Mouse (Mus musculus) c-Kit-positive CD71-positive TER-119-negative erythroid progenitor cells, embryonic 14.5 days (primary cell): ENCODE measurements around the gene Ccn2.

Source experiments
- DNase-seq: peaks from one replicate; pipeline ENCODE4 v3.0.0-alpha.2; 2013; ENCODE audit warnings: low read depth

The Ccn2 gene

DNA sequence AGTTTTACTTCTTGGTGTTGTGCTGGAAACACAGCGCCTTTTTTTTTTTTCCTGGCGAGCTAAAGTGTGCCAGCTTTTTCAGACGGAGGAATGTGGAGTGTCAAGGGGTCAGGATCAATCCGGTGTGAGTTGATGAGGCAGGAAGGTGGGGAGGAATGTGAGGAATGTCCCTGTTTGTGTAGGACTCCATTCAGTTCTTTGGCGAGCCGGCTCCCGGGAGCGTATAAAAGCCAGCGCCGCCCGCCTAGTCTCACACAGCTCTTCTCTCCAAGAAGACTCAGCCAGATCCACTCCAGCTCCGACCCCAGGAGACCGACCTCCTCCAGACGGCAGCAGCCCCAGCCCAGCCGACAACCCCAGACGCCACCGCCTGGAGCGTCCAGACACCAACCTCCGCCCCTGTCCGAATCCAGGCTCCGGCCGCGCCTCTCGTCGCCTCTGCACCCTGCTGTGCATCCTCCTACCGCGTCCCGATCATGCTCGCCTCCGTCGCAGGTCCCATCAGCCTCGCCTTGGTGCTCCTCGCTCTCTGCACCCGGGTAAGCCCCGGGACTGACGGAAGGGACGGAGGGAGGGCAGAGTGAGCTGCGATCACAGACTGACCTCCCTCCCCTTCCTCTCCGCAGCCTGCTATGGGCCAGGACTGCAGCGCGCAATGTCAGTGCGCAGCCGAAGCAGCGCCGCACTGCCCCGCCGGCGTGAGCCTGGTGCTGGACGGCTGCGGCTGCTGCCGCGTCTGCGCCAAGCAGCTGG lies at the start of gene Ccn2:
Gene Ccn2, plus strand, starts transcription at position 193 of the 753 bp plus-strand sequence.
- no peak for DNase-seq

DNA sequence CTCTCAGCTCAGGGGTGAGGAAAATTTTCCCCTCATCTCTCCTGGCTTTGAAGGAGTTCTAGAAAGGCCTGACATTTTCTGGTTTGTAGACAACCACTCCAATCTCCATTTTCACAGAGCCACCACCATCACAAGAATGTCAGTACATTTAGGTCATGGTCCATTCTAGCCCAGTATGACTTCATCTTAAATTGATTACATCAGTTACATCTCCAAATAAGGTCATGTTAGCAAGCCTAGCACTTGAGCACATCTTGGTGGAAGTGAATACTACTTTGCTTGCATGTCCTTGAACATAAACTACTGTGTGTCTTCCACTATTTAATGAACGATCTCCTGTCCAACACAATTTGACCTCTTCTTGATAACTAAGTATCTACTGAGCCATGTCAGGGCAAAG lies 42.4 kb upstream of the Ccn2 start:
- no peak for DNase-seq

- DNase-seq, result no peak
These were observed 41.2 kb upstream of the Ccn2 start for GRCm38 (mm10) chr10:24554091-24554490.

DNA sequence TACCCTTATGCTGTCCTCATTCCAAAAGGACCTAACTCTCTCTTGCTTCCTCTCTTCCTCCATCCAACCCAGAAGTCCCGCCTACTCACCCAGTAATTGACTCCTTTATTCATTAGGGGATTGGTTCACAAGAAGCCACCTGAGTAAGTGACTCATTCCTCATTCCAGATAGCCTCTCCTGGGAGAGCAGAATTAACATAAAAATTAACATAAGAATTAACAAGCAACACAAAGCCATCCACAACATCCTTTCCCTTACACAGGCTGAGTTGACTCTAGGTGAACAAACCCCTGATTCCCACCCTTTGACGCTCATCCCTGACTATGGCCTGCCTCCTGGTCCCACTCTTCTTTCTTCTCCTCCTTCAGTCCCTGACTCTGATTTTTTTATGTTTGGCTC lies 36.9 kb upstream of the Ccn2 start:
- DNase-seq, result no peak

DNA sequence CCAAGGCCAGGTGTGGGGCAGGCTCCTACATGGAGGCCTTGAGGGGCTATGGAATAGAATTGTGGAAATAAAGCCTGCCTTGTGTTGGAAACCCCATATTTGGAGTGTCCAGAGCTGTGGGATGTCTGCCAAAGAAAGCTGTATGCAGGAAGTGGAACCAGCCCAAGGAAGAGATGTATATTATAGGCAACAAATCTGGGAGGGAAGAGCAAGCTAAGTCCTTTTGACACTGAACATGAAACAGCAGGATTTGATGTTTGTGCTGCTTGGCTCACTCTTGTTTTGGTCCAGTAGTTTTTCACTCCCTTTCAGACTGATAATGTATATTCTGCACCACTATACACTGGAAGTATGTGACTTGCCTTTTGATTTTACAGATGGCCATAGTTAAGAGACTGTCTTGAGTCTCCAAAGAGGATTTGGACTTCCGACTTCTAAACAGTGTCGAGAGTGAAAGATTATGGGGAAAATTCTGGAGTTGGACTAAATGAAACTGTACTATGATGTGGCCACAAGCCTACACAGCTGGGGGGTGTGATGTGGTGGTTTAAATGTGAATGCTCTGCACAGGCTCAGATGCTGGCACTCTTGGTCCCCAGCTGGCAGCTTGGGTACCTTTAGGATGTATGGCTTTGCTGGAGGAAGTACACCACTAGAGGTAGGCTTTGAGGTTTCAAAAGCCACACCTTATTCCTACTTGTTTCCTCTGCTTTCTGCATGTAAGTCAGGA lies 25.4 kb upstream of the Ccn2 start:
- no peak for DNase-seq

- DNase-seq, result no peak
These were observed 22.9 kb upstream of the Ccn2 start for GRCm38 (mm10) chr10:24572044-24572960.

DNA sequence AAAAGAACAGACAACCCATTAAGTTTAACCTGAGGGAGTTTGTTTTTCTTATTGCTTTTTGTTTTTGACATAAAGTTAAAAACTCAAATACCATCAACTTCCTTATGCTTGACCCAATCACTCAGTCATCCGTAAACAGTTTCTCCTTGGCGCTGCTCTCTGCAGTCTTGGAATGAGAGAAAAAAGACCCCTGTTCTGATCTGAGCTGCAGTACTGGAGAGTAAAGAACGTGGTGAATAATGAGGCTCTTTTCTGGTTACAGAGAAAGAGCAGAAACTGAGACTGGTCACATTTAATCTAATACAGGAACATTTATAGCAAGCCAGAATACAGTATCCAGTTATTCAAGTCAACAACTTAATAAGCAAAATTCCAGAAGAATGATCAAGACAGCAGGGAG lies 21.8 kb upstream of the Ccn2 start:
- DNase-seq, result no peak

GRCm38 (mm10) chr10:24581076-24581475 lies 14.2 kb upstream of the Ccn2 start:
- DNase-seq, result no peak

DNA sequence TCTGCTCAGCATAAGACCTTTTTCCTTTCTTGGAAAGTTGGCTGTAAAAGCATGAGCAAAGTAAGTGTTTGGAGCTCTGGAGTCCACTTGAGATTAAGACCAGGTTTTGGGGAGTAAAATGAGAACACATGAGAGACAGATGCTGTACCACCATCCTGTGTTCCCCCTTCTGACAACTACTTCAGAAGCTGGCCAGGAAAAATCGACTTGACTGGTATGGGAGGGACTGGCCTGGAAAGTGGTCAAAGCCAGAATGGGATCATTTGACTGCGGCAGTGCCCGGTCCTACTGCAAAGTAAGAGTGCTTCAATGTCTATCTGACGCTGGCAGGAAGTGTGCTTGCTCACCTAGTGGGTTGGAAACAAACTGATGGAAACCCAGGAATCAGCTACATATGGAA lies 6.4 kb upstream of the Ccn2 start:
- DNase-seq, result no peak

DNA sequence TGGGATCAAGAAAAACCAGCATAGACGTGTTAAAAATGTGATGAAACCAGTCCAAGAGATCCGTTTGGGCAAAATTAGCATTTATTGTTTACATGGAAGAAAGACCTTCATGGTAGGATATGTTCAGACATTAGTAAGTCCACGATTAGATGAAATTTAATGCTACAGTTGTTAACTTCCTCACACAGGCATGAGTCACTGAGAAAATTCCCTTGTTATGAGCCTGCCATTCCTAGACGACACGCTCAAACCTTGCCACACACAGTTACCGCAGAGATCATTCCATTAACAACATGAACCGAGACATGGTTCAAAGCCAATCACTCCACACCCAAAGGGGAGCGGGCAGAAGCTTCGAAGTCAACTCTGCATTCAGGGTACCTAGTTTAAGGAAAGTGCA lies 6.0 kb upstream of the Ccn2 start:
- DNase-seq, result no peak

- DNase-seq, result no peak
These were observed 4.7 kb upstream of the Ccn2 start for GRCm38 (mm10) chr10:24590546-24590945.

DNA sequence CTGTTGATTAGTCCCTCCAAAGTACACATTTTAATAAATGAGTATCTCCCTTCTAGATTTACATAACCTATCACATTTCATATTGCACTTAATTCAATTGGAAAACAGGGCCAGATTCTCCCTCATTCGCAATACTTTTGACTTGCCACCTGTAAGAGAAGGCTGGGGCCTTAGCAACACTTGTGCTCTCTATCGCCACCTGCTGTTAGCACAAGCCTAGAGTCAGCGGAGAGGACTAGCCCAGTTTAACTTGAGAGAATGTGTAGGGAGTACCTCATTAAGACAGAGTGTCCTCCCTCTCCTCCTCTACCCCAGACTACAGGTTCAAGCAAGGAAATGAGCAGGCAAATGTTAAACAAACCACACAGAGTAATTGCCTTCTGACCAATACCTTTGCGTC lies 4.1 kb upstream of the Ccn2 start:
- DNase-seq, result peak; percentile 37

GRCm38 (mm10) chr10:24591741-24592140 lies 3.5 kb upstream of the Ccn2 start:
- DNase-seq, result no peak

GRCm38 (mm10) chr10:24592318-24592717 lies 2.9 kb upstream of the Ccn2 start:
- DNase-seq, result no peak

DNA sequence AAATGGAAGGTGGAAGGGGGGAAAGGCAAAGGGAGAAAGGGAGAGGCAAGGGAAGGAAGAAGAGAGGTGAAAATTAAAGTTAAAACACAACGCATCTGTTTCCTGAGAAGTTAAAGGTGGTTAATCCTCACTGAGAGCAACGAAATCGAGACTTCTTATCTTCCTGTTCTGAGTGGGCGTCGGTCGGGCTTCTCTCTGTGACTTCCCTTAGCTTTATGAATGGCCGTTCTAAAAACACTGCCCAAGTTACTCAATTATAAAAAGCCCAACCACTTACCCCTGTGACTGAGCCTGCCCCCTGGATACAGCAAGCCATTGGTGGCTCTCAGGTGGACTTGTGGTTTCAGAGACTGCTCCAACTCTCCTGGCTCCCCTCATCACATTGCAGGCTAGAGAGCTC lies 2.3 kb upstream of the Ccn2 start:
- DNase-seq, result no peak

- DNase-seq, result no peak
These were observed 1.7 kb upstream of the Ccn2 start for GRCm38 (mm10) chr10:24593556-24593955.

- DNase-seq, result no peak
These were observed 994 bp downstream of the Ccn2 start for GRCm38 (mm10) chr10:24596003-24596868.

- DNase-seq, result no peak
These were observed 1.7 kb downstream of the Ccn2 start for GRCm38 (mm10) chr10:24596869-24597339.

DNA sequence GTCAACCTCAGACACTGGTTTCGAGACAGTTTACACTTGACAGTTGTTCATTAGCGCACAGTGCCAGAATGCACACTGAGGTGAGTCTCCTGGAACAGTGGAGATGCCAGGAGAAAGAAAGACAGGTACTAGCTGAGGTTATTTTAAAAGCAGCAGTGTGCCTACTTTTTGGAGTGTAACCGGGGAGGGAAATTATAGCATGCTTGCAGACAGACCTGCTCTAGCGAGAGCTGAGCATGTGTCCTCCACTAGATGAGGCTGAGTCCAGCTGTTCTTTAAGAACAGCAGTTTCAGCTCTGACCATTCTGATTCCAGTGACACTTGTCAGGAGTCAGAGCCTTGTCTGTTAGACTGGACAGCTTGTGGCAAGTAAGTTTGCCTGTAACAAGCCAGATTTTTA lies 2.5 kb downstream of the Ccn2 start:
- DNase-seq, result no peak

DNA sequence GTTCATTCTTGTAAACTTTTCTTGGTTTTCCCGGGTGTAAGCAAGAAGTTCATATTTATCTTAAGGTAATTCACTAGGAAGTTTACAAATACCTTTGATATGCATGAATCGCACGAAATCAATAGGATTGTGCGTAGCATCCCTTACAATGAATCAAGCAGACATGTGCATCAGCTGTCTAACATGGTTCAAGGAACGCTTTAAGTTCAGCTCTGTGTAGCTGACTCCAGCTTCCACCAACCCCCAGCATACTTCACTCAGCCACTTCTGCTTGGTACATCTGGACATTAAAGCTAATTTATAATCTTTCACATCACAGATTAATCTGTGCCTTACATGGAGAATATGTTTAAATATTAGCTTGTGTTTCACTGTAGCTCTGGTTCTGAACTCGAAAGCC lies 3.5 kb downstream of the Ccn2 start:
- DNase-seq, result no peak

GRCm38 (mm10) chr10:24599802-24600201 lies 4.6 kb downstream of the Ccn2 start:
- no peak for DNase-seq

DNA sequence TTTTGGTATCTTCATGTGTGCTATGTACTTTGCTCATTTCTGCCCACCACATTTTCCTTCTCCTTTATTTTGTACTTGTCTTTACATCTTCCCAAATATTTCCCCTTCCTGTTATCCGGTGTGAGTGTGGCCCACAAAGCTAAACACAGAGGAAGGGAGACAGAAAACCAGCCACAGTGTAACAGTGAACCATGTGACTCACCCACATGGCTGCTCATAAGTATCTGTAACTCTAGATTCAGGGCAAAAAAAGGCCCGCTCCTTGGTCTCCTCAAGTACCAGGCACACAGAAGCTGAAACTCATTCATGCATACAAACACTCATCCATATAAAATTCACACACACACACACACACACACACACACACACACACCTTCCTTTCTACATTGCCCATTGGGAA lies 7.8 kb downstream of the Ccn2 start:
- DNase-seq, result no peak
